Mouse (Mus musculus) CD4-positive helper T cell, adult 2 months (primary cell): ENCODE measurements at regions not wholly inside any gene's neighbourhood (a gene's known extent, or its start where the extent isn't known, plus 50 kb on each side); places are given as distances from the start of the nearest gene placed in this dataset.

ENCODE experiments used
- DNase-seq: peaks from one replicate; pipeline ENCODE4 v3.0.0-alpha.2; 2012; ENCODE audit warnings: low read depth, missing footprints, low spot score

DNA sequence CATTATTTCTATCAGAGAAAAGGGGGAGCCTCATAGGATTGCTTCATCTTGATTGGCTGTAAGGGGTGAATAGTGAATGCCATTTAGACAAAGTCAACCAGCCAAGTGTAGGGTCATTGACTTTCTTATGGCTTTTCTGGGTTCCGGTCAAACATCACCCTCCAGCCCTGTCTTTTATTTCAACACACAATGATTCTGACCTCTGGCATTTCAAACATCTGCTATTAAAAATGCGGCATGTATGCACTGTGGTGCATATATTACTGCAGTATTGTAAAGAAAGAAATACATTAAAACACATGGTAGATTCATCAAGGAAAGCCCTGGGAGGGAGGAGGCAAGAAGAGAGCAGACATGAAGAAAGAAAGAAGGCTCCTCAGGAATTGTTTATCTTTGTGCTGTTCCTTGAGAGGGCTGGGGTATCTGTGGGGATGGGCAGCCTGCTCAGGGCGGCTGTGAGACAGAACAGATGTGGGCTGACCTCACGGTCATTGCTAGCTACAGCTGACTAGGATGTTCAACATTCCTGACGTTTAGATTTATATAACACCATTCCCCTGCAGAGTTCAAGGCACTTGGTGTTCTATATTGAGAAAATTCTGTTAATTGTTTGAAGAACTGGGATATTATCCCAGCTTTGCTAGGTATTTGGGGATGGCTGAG lies 303.5 kb upstream of the Ppp2r3a start:
- DNase-seq, result no peak

DNA sequence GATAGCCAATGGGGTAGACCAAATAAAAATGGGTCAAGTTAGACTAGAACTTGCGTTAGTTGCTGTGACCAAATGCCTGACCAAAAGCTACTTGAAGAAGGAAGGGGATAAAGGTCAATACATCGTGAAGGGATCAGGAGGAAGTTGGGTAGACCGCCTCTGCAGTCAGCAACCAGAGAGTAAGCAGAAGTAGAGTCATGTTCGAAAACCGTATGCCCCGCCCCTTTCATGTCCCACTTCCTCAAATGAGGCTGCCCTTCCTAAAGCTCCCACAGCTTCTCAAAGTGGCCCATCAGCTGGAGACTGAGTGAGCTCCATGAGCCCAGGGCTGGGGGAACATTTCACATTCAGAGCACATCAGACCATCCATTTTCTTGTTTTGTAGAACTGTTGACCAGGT lies 301.2 kb upstream of the Ppp2r3a start:
- no peak for DNase-seq

DNA sequence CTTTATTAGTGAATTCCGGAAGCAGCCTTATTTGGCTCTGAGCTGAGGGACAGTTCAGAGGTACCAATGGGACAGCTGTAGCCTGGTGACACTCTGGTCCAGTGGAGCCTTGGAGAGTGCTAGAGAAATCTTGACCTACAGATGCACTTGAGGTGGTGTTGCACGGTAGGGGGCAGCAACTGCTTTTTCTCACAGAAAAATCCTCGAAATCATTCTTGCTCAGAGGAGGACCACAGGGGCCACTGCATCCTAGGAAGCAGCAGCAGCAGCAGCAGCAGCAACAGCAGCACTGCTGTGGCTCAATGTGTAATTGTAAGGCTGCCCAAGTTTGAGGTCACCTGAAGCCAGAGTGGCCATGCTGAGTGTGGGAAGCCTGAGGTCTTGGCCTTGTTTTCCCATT lies 299.7 kb upstream of the Ppp2r3a start:
- no peak for DNase-seq

DNA sequence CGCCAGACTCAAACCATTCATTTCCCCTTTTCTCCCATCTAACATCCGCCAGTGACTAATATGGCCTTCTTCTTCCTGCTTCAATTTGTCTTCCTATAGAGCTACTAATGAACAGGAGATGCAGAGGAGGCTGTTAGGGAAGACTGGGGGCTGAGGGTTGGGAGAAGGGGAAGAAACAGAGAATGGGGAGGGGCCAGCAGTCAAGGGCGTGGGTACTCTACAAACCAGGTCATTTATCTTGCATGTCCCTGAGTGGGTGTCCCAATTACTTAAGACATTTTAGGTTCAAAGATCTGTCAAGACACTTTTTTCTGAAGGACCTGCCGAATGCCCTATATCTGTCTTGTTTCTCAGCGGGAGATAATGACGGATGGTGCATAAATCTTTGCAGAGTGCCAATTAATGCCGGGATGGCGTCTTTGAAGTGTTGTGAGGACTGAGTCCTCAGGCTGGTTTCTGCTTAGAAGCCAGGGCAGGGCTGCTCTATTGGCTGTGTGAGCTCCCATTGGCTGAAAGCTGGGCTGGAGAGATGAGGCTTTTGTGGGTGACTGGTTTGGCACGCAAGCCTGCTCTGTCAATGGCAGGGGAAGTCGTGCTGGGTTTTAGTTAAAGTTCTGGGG lies 294.7 kb upstream of the Ppp2r3a start:
- DNase-seq, result no peak

DNA sequence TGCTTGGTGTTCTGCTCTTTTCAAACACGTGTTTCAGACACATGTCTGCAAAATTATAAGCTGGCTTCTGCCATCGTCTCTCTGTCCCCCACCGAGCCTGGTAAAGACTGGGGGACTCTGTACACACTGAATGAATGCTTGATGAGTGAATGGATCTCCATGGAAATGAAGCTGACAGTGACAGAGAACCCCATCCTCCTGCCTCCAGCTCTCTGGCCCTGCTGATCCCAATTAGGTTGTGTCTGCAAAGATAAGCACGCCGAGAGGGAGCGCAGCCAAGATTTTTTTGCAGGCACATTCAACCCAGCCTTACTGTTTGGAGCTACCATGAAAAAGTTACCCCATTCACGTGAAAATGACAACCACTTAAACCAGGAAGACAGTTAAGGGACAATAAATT lies 266.5 kb upstream of the Ppp2r3a start:
- no peak for DNase-seq

DNA sequence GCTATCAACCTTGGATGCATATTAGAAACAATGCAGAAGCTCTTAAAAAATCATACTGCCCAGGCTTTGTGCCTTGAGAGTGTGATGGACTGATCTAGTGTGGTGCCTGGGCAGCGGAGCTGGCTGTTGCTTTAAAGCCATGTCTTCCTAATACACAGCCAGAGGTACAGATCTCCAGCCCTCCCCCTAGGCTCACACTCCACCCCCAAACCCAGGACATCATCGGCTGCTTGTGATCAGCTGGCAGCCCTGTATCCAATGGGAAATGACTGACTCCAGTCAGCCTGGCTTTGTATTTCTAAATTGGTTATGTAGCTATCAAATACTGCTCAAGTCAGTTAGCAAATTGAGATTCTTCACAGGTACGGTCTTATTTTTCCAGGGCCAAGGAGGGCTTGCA lies 259.2 kb upstream of the Ppp2r3a start:
- DNase-seq, result no peak

DNA sequence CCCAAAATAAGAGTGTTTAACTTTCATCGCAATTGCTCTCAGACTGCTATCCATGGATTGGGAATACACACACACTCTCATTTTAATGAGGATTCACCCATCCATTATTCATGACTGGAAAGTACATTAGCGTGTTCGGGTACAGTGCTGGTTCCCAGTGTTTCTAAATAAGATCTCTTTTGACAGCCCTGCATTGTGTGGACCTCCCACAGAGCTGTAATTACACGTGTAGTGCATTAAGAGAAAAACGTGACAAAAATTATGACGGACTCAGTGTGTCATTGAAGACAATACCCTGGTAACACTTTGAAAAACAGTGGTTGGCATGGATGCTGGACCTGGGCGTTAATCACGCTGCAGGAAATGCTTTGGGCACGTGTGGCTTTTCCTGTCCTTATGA lies 257.6 kb upstream of the Ppp2r3a start:
- DNase-seq, result no peak

DNA sequence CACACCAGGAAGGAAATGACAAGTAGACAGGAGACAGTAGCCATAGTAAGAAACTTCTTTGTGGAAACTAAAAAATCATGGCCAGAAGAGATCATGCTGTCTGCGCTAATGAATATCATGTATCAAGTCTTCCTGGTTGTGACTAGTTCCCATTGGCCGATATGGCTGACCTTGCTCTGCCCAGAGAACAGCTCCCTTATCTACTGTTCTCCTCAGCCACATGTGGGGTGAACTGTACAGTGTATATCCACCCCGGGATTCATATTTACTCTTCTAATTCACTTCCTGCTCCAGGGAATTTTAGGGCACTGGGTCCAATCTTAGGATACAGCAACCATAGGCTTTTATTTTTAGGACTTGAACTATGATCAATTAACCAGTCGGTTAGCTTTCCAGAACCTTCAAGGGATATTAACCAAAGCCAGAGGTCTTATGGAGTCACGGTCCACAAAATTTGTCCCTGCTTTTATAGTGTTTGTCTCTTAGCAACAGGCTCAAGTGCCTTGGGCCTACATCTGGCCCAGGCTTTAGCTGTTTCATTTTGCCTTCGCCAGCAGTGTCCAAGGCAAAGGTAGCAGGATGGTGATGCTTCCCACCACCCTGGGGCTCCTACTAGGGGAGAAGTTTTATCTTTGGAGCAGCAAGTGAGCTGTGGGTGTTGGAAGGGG lies 255.6 kb upstream of the Ppp2r3a start:
- no peak for DNase-seq

DNA sequence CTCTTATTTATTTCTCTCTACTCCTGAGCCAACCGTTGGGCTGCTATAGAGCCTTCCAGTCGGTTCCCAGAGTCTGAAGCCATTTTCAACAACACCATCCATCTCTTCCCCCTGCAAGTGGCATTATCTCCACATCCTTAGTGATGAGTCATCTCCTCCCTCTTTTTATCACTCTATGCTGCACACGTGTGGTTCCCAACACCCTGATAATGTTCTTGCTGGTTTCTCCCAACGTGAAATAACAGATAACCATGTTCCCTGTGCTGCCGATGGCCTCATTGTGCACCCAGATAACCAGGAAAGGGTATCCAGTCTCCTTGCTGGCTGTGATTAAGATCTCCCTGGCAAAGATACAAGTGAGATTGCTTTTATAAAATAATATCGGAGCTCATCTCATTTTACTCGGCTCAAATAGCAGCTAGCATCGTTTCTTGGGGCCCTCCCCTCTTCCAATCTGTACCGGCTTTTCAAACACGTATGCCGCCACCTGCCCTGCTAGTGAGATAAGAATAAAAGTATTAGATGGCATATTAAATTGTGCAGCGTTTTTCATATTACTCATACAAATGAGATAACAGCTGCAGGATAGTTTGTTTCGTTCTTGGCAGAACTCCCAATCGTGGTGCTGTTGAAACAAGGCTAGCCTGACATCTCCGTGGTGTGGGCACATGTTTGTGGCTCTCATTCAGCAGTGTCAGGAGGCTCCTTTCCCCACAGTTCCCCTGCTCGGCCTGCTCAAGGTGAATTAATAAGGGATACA lies 250.3 kb upstream of the Ppp2r3a start:
- no peak for DNase-seq

DNA sequence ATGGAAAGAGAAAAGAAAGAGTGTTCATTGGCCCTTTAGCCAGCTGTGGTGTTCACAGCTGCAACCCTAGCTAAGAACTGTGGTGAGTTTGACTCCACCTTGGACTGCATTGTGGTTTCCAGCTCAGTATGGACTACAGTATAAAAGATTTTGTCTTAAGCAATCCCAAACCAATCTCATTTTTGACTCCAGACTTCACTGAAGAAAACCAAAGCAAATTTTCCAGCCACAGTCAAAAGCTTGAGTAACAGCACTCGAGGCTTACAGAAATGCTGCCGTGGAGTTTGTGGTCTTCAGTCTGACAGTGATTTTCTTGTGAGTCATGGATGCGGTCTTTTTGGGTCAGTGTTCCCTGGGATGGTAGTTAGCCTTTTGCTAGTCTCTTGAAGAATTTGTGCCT lies 249.4 kb upstream of the Ppp2r3a start:
- no peak for DNase-seq

DNA sequence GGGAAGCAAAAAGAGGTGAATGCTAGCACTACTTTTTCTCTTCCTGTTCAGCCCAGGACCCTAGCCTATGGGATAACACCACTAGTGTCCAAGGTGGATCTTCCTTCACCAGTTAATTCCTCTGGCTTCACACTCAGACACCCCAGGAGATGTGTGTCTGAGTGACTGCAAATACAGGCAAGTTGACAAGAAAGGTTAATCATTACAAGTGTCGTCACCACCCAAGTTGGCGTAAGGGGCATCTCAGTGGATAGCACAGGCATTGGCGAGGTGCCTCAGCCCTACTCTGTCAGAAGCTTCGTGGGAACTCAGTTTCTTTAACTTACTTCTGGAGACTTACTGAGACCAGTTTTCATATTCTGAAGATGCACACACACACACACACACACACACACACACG lies 247.1 kb upstream of the Ppp2r3a start:
- DNase-seq, result no peak

DNA sequence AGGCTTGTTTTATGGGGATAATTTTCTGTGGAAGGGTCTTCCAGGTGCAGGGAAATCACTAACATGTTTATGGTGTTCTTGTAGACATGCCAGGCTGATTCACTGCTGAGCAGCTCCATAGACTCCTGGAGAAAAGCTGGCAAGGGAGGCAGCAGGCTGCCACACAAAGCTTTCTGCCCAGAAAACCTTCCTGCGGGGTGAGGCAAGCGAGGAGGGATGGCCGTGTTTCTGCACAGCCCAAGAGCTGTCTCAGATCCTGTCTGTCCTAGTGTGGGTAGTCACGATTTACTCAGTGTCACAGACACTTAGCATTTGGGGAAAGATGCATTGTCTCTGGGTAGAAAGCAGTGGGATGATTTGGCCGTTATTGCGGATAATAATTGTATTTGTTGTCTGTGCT lies 244.2 kb upstream of the Ppp2r3a start:
- no peak for DNase-seq

DNA sequence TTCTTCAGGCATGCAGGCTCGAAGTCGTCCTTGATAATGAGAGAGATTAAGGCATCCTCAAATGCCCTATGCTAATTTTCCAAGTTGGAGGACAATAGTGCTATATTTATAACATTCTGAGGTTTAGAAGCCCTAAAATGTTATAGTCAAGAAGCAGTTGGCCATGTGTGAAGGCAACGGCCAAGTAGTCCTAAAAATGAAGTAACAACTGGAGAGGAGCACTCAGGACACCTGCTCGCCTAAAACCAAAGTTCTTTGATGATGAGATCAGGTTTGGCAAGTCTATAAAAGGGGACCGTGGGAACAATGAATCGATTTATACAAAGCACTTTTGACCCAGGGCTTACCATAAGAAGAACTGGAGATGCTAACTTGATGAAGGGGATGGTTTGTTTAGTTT lies 237.4 kb upstream of the Ppp2r3a start:
- DNase-seq, result no peak

DNA sequence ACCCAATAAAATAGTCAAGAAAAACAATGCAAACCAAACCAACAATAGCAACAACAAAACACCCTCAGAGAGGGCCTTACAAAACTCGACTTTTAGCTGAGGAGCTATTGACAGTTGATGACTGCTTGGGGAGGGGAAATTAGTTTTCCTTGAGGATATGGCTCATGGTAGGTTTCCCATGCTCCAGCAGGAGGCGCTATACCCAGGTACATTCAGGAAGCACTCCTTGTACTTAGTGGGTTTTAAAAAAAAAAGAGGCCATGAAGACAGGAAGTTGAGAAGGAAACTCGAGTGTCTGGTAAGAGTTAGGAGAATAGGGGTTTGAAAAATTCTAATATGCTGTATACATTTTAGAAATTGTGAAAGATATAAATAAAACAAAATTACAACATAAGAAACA lies 224.6 kb upstream of the Ppp2r3a start:
- DNase-seq, result no peak

DNA sequence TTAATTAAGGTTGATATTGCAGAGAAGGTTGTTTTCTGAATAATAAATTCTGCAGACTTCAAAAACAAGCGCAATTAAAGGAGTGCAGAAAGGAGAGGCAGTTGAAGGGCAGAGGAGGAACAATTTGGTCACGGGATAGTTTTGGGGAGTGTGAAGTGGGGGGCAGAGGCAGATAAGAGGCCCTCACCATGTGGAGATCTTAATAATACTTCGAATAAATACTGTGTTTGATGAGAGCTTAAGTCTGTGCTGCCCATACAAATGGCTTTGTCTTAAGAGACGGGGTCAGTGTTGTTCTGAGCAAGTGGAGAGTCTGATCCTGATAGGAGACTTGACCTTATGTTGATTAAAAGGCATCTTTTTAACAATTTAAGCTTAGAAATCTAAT lies 221.5 kb upstream of the Ppp2r3a start:
- no peak for DNase-seq

DNA sequence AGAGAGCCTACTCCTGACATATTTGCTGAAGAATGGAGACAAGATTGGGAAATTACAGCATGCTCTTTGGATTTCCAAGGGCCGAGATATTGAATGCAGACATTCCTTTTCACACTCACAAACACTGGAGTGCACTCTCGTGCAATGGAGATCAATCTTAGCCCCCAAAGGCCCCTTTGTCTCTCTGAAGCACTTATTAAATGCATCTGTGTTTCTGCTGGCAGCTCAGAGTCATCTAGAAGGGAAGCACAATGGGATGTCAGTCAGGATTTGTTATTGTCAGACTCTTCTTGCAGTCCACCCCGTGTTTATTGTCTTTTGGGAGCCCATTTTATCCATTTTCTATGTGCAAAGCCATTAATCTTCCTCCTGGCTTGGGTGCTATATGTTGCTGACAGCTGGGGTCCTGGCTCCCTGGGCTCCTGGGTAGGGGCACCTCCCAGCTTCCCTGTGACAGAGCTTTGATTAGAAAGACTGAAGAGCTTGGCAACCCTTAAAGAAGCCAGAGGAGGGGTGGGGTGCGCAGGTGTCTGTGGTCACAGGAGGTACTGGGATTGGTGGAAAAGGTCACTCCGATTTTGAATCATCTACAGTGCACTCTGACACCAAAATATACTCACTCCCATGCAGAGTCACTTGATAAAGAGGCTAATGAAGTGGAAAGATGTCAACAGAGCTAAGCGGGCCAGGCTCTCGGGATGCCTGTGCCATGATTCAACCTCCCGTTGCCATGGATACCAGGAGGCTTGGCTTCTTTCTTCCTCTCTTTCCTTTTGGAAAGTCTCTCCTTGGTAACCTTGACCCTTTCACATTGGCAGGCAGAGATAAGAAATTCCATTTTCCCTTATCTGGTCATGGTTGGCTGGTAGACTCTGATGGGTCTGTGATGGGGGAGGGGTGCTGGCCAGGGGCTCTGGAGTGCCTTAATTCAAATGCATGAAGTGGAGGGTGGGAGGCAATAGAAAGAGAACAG lies 220.8 kb upstream of the Ppp2r3a start:
- DNase-seq, result no peak

DNA sequence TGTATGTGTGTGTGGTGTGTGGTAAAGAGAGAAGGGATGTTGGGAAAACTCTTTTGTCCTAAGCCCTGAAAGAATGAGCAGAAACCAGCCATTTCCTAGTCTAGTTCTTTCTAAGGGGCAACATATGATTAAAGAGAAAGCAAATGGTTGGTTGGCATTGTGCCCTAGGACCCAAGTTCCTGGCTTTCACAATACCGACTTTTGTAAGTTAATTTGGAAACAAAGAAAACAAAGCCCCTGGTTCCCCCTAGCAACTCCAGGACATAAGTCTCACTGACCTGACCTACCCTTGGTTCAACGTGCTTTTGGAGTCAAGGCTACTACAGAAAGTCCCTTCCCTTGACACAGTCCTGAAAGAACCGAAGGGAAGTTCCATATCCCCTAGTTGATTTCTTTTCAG lies 220.1 kb upstream of the Ppp2r3a start:
- DNase-seq, result no peak

DNA sequence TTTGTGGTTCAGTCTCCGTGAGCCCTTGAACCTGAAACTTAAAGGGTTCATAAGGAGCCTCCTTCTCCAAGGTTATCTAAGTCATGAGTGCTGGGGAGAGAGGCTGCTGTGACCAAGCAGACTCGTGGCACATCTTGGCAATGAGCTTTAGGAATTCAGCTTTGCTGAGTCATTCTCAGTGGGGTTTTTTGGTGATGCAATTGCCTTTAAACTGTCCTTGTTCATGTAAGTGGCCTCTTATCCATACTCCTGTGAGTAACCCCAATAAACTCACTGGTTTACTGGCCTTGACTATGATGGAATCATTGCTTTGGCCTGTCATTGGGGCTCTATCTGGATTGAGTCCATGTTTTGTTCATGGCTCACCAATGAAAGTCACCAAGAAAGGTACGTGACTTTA lies 218.2 kb upstream of the Ppp2r3a start:
- no peak for DNase-seq

DNA sequence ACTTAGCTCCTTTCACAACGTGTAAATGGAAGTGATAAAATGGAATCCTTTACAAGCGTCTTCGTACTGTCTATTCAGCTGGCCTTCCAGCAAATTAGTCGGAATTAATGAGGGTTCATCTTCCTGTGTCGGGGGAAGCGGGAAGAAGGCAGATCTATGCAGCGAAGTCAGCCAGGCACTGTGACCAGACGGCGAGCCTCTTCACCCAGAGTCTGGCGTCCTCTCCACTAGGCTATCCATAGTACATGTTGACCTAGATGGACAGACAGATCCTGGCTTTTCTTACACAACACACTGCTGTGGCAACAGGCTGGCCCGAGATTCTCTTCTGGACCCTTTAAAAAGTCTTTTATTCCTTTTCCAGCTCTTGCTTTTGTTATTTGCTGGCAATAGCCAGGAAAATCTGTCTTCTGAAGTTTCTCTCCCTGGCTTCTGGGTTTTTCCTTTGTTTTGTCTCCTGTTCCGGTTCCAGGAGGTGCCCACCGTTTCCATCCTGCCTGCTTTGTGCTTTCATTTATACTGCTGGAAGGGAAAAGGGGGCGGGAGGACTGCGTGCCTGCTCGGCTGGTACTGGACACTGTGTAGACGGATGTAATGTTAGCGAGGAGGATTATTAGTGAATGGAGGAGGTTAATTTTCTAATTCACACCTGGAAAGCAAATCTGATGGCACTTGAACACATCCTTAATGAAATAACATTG lies 213.3 kb upstream of the Ppp2r3a start:
- no peak for DNase-seq

DNA sequence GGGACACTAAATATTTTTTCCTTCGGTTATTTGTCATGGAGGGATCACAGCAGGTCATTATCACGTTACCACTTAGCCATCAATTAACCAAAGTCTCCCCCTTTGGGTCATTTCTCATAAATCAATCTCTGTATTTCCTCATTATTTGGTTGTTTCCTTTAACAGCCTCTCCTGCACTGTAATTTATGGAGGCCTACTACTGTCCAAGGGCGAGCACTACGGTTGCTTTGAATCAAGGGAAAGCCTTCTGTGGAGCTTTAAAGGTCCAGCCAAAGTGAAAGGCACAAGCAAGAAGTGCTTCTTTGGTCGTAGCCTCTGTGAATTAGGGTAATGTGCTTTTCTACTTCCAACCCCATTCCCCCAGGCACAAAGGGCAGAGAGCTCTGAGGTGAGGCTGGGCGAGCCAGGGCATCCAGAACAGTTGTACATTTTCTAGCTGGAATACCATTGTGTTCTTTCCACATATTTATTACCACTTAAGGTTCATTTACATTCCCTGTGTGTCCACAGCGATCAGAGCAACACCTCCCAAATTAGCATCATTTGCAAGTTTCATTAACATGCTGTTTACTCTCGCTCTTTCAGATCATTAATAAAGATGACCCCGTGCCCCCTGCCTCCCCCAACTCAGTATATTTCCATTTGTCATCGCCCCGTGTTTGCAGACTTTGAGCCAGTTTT lies 207.5 kb upstream of the Ppp2r3a start:
- DNase-seq, result no peak
